Mouse (Mus musculus): ENCODE results near the gene Thra.

GRCm38 (mm10) chr11:98713703-98714102, 26.7 kb upstream of the Thra start:
- TF ChIP-seq POLR2A (IDR thresholded peaks at IDR 0.05; ENCODE audit: low read depth, low read length), result no peak
- no peak for TF ChIP-seq CTCF (IDR thresholded peaks at IDR 0.05; ENCODE audit: extremely low read depth, insufficient read length, insufficient replicate concordance, low read depth, low read length)

Measured in small intestine, adult 2 months (tissue).